Mouse (Mus musculus): ENCODE data around the gene Selenbp2. TPM values are rescaled to one million over a fixed set of nuclear protein-coding genes. Genes with fewer than 3 reads are reported as not detected.
"Not testable (repeated sequence)": the region's sequence is repeated elsewhere in the genome, so short reads cannot be mapped to it uniquely, and the experiment has no call there.

Selenbp2 gene
- total and polyA plus RNA-seq, 2 experiments from 2014 or later, result 0.79 to 1.8 TPM

- not testable (repeated sequence) for H3K27me3 ChIP-seq (ENCODE audit: insufficient read depth, low read length); H3K4me1 ChIP-seq (ENCODE audit: insufficient read depth, low read length); H3K9ac ChIP-seq (replicated peaks; ENCODE audit: low read length); H3K27ac ChIP-seq; H3K9me3 ChIP-seq (ENCODE audit: low read length); H3K36me3 ChIP-seq (ENCODE audit: insufficient read depth, low read length); DNase-seq (ENCODE audit: low spot score)
- peak; percentile 11; the same call in 1 of the 2 replicates for TF ChIP-seq CTCF (IDR thresholded peaks at IDR 0.05; ENCODE audit: low read depth)
- peak overlapping the region; percentile 47 for H3K4me2 ChIP-seq (ENCODE audit: low read depth, low read length)
- peak; percentile 82 for ATAC-seq
- peak overlapping the region; percentile 15; the same call in 1 of the 2 replicates for H3K4me3 ChIP-seq (ENCODE audit: low read length)
- 35% methylated on average over 8 of the region's 10 CpGs for WGBS
Observed at GRCm38 (mm10) chr3:94659142-94659748, 34.1 kb upstream of the Selenbp2 start.

GRCm38 (mm10) chr3:94660841-94661240 lies 32.5 kb upstream of the Selenbp2 start:
- H3K4me3 ChIP-seq (ENCODE audit: low read length); ATAC-seq; H3K36me3 ChIP-seq (ENCODE audit: insufficient read depth, low read length); DNase-seq (ENCODE audit: low spot score); H3K27me3 ChIP-seq (ENCODE audit: insufficient read depth, low read length); H3K9ac ChIP-seq (replicated peaks; ENCODE audit: low read length); H3K4me1 ChIP-seq (ENCODE audit: insufficient read depth, low read length); H3K9me3 ChIP-seq (ENCODE audit: low read length); H3K27ac ChIP-seq; H3K4me2 ChIP-seq (ENCODE audit: low read depth, low read length): not testable (repeated sequence)
- WGBS, result 86% methylated on average over 2 of the region's 2 CpGs

- not testable (repeated sequence) for H3K4me1 ChIP-seq (ENCODE audit: insufficient read depth, low read length); H3K27ac ChIP-seq; H3K4me2 ChIP-seq (ENCODE audit: low read depth, low read length); H3K36me3 ChIP-seq (ENCODE audit: insufficient read depth, low read length); ATAC-seq; H3K4me3 ChIP-seq (ENCODE audit: low read length); H3K27me3 ChIP-seq (ENCODE audit: insufficient read depth, low read length); H3K9ac ChIP-seq (replicated peaks; ENCODE audit: low read length); DNase-seq (ENCODE audit: low spot score); H3K9me3 ChIP-seq (ENCODE audit: low read length)
- TF ChIP-seq CTCF (IDR thresholded peaks at IDR 0.05; ENCODE audit: low read depth), result peak; percentile 14; the same call in 1 of the 2 replicates
- WGBS, result 87% methylated on average over 3 of the region's 5 CpGs
Observed at GRCm38 (mm10) chr3:94665060-94665802, 28.1 kb upstream of the Selenbp2 start.

GRCm38 (mm10) chr3:94665896-94666295 lies 27.5 kb upstream of the Selenbp2 start:
- DNase-seq (ENCODE audit: low spot score); H3K4me1 ChIP-seq (ENCODE audit: insufficient read depth, low read length); H3K36me3 ChIP-seq (ENCODE audit: insufficient read depth, low read length); H3K9ac ChIP-seq (replicated peaks; ENCODE audit: low read length); H3K27ac ChIP-seq; H3K4me2 ChIP-seq (ENCODE audit: low read depth, low read length); ATAC-seq; H3K27me3 ChIP-seq (ENCODE audit: insufficient read depth, low read length); H3K4me3 ChIP-seq (ENCODE audit: low read length); H3K9me3 ChIP-seq (ENCODE audit: low read length): not testable (repeated sequence)
- 47% methylated on average over 7 of the region's 7 CpGs for WGBS

DNA sequence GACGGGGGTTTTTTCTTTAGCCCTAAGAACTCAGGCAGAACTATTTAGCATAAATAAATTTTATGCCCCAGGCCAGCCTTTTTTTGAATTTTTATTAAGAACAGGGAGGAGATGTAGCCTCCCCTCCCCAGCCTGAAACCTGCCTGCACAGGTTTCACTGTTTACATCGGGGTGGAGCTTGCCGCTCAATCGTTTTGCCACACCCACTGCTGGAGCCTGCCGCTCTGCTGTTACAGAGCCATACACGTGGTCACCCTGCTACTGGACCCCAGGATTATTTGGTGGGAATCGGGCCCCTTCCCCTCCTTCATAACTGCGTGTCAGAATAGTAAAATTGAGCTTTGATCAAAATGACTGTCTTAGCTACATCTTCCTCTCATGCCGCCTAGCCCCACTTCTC lies 18.3 kb upstream of the Selenbp2 start:
- not testable (repeated sequence) for H3K9me3 ChIP-seq (ENCODE audit: low read length); ATAC-seq
- WGBS, result 88% methylated on average over 9 of the region's 9 CpGs

GRCm38 (mm10) chr3:94679351-94679841 lies 14.0 kb upstream of the Selenbp2 start:
- Histone ChIP-seq H3K9me3 (ENCODE audit: low read length) (no peaks in the 10 kb centered on the region), H3K27ac (no peak overlapping the region), H3K4me3 (ENCODE audit: low read length) (no peak overlapping the region), H3K4me2 (ENCODE audit: low read depth, low read length) (no peak overlapping the region), H3K4me1 (ENCODE audit: insufficient read depth, low read length) (no peaks in the 10 kb centered on the region), H3K9ac (replicated peaks; ENCODE audit: low read length) (no peak overlapping the region), H3K36me3 (ENCODE audit: insufficient read depth, low read length) (no peaks in the 10 kb centered on the region), H3K27me3 (ENCODE audit: insufficient read depth, low read length) (no peaks in the 10 kb centered on the region)
- WGBS, result 75% methylated on average over 8 of the region's 8 CpGs
- ATAC-seq (no peak), DNase-seq (ENCODE audit: low spot score) (no peak)
- TF ChIP-seq CTCF (IDR thresholded peaks at IDR 0.05; ENCODE audit: low read depth), result no peak

More for the DNA sequence above, 18.3 kb upstream of the Selenbp2 start:
- H3K4me3 ChIP-seq (ENCODE audit: low read length); H3K36me3 ChIP-seq (ENCODE audit: insufficient read depth, low read length); DNase-seq (ENCODE audit: low spot score); H3K27me3 ChIP-seq (ENCODE audit: insufficient read depth, low read length); H3K4me1 ChIP-seq (ENCODE audit: insufficient read depth, low read length); H3K4me2 ChIP-seq (ENCODE audit: low read depth, low read length); H3K27ac ChIP-seq; H3K9ac ChIP-seq (replicated peaks; ENCODE audit: low read length): not testable (repeated sequence)

DNA sequence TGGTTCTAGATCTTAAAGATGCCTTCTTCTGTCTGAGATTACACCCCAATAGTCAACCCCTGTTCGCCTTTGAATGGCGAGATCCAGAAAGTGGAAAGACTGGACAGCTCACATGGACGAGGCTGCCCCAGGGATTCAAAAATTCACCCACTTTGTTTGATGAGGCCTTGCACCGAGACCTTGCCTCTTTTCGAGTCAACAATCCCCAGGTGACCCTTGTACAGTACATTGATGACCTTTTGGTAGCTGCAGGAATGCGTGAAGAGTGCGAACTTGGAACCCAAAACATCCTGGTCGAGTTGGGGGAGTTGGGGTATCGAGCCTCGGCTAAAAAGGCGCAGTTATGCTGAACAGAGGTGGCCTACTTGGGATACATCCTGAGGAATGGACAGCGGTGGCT lies 13.3 kb upstream of the Selenbp2 start:
- not testable (repeated sequence) for H3K4me3 ChIP-seq (ENCODE audit: low read length); DNase-seq (ENCODE audit: low spot score); H3K27me3 ChIP-seq (ENCODE audit: insufficient read depth, low read length); H3K4me2 ChIP-seq (ENCODE audit: low read depth, low read length); H3K27ac ChIP-seq; H3K9ac ChIP-seq (replicated peaks; ENCODE audit: low read length); H3K36me3 ChIP-seq (ENCODE audit: insufficient read depth, low read length); H3K9me3 ChIP-seq (ENCODE audit: low read length); ATAC-seq; H3K4me1 ChIP-seq (ENCODE audit: insufficient read depth, low read length)
- 86% methylated on average over 12 of the region's 12 CpGs for WGBS

All from hindbrain, postnatal 0 days (tissue).